Mouse (Mus musculus) limb, embryonic 10.5 days (tissue): ENCODE data around the gene Acly. TPM values are rescaled to one million over a fixed set of nuclear protein-coding genes. Genes with fewer than 3 reads are reported as not detected.

ENCODE experiments used
- DNase-seq: peaks from one replicate; pipeline ENCODE4 v3.0.0-alpha.2; 2017; ENCODE audit warnings: low spot score
- H3K27ac ChIP-seq: fragments of 300-500 bp; sonication (generic); 2 replicates; pipeline ENCODE4 v1.5.1; 2016; ENCODE audit warnings: mild to moderate bottlenecking
- H3K27me3 ChIP-seq: fragments of 300-500 bp; sonication (generic); 2 replicates; pipeline ENCODE4 v1.6.1; 2016; ENCODE audit warnings: low read depth, mild to moderate bottlenecking; ENCODE audit not compliant: poor library complexity, severe bottlenecking
- H3K36me3 ChIP-seq: fragments of 300-500 bp; sonication (generic); 2 replicates; pipeline ENCODE4 v1.6.1; 2016; ENCODE audit warnings: mild to moderate bottlenecking, moderate library complexity
- H3K4me1 ChIP-seq: fragments of 300-500 bp; sonication (generic); 2 replicates; pipeline ENCODE4 v1.6.1; 2016
- H3K4me3 ChIP-seq: fragments of 300-500 bp; sonication (generic); 2 replicates; pipeline ENCODE4 v1.5.1; 2016; ENCODE audit warnings: mild to moderate bottlenecking, moderate library complexity
- H3K9me3 ChIP-seq: fragments of 300-500 bp; sonication (generic); replicated peaks from 2 replicates; pipeline ENCODE4 v1.6.1; 2016; ENCODE audit warnings: mild to moderate bottlenecking
- WGBS: fragments of 180-500 bp; shearing (Covaris S2); methylation state at CpG from one replicate; pipeline ENCODE4 v1.1.7; 2016; 5-methylcytosine and 5-hydroxymethylcytosine counted together
- polyA plus RNA-seq: library from polyadenylated mRNA; unstranded; fragments of >200 nt; fragmentation: Nextera tagmentation; extraction: Ambion mirVana; gene quantifications from 2 replicates; pipeline ENCODE4 v1.2.1, GENCODE M21; 2016

Gene Acly
- polyA plus RNA-seq, 1 experiment from 2014 or later = 263 TPM

DNA sequence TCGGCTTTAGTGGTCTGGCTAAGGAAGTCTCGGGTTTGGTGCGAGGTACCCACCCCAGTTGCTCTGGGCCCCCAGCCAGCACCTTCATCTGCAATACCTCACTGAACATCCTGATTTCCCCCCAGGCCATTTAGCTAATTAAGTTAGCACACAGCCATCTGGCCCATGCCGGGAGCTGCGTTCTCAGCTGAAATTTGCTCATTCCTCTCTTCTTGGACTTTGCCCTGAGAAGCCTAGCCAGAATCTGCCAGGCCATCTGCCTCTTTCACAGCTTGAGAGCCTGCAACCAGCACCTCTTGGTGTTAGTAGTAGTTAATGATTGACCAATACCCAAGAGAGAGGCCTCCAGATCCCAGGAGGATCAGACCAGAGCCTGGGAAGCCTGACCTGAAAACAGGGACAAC, 9.6 kb downstream of the Acly start:
- Histone ChIP-seq H3K4me1 (no peaks in the 10 kb centered on the region), H3K4me3 (no peak overlapping the region), H3K27ac (no peak overlapping the region), H3K36me3 (peaks cover 100% of the 10 kb centered on the region), H3K27me3 (no peaks in the 10 kb centered on the region), H3K9me3 (no peaks in the 10 kb centered on the region)
- WGBS = 71% methylated on average over 5 of the region's 5 CpGs
- no peak for DNase-seq

DNA sequence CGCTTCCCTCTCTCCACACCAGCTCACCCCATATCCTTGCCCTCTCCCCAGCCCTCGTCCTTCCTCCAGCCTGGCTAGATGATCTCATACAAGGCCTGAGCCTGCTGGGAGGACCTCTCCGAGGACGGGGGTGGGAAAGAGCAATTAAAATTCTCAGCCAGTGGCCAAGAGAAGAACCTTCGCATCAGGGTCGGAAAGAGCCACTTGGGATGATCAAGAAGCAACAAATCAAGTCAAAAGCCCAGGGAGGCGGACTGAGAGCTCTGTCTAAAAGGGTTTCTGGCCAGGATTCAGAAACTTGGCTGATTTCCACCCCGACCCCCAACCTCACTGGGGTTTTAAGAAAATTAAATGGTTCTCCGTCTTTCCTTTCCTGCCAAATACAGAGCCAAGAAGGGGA, 11.5 kb downstream of the Acly start:
- no peaks in the 10 kb centered on the region for H3K9me3 ChIP-seq
- H3K27me3 ChIP-seq = no peaks in the 10 kb centered on the region
- H3K4me3 ChIP-seq = no peak overlapping the region
- 86% methylated on average over 9 of the region's 9 CpGs for WGBS
- H3K27ac ChIP-seq = no peak overlapping the region
- peaks cover 100% of the 10 kb centered on the region for H3K36me3 ChIP-seq
- no peak for DNase-seq
- H3K4me1 ChIP-seq = no peaks in the 10 kb centered on the region

DNA sequence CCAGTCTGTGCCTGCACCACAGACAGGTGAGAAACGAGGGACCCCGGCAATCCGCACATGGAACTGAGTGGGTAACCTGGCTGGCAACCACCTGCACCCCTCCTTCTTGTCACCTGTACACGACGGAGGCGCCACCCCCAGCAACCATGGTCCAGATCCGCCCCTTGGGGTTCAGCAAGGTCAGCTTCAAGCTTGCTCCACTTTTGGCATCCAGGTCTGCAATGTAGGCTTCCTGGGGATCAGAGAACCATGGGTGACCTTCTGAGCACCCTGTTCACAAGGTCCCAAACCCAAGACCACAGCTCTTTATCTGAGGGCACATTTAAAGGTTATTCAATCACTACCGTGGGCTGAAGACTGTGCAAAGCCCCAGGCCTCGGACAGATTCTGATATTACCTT, 12.0 kb downstream of the Acly start:
- no peak for DNase-seq
- WGBS = 94% methylated on average over 9 of the region's 9 CpGs
- Histone ChIP-seq H3K36me3 (peaks cover 100% of the 10 kb centered on the region), H3K27me3 (no peaks in the 10 kb centered on the region), H3K9me3 (no peaks in the 10 kb centered on the region), H3K4me1 (no peaks in the 10 kb centered on the region), H3K27ac (no peak overlapping the region), H3K4me3 (no peak overlapping the region)

DNA sequence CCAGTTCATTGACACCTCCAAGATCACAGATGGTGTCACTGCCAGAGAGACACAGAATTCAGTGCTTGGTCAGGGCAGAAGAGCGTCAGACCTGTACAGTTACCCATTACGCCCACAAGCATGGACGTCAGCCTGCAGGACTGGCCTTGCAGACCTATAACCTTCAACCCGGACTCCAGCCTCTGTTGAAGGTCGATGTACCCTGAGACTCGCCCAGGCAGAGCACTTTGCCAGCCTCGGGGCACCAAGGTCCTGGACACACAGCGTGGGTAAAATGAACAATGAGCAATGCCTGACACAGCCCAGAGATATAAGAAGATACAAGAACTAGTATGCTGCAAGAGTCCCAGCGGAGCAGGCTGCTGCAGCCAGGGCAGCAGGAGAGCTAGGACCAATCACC, 12.7 kb downstream of the Acly start:
- no peaks in the 10 kb centered on the region for H3K27me3 ChIP-seq
- H3K36me3 ChIP-seq = peaks cover 100% of the 10 kb centered on the region
- no peaks in the 10 kb centered on the region for H3K4me1 ChIP-seq
- H3K9me3 ChIP-seq = no peaks in the 10 kb centered on the region
- WGBS = 97% methylated on average over 9 of the region's 9 CpGs
- no peak for DNase-seq
- no peak overlapping the region for H3K27ac ChIP-seq
- no peak overlapping the region for H3K4me3 ChIP-seq

DNA sequence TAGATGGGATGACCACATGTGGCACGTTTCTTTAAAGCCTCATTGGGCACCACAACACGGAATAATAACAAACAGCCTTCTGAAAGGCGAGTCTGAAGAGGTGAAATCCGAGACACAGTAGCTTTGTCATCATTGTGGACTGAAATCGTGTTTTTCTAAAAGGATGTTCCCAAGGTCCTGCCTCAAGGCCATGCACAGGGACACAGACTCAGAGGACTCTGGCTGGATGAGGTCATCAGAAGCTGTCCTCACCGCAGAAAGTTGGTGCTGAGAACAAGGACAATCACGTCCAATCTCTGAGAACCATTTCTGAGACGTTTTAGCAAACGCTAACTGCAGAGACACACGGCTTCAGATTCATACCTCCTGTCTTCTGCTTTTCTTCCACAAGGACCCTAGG, 14.1 kb downstream of the Acly start:
- peaks cover 100% of the 10 kb centered on the region for H3K36me3 ChIP-seq
- DNase-seq = no peak

DNA sequence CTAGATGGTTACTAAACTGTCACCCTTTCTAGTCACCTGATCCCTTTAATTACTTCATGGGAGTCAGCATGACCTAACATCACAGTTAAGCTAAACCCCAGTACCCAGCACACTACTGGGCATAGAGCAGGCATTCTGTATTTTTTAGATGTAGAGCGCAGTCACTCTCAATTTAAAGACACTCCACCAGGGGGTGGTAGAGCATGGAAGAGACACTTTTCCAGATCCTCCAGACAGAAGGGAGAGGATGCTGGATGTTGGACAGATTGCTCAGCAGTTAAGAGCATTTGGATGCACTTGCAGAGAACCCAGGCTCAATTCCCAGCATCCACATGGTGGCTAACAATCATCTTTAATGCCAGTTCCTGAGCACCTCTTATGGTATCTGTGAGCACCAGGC, 15.4 kb downstream of the Acly start:
- Histone ChIP-seq H3K27ac (no peak overlapping the region), H3K4me3 (no peak overlapping the region), H3K4me1 (no peaks in the 10 kb centered on the region), H3K9me3 (no peaks in the 10 kb centered on the region), H3K27me3 (no peaks in the 10 kb centered on the region), H3K36me3 (peaks cover 100% of the 10 kb centered on the region)
- WGBS = 94% methylated on average over 1 of the region's 1 CpGs
- no peak for DNase-seq

More for the DNA sequence above, 14.1 kb downstream of the Acly start:
- WGBS = 90% methylated on average over 10 of the region's 10 CpGs
- H3K4me3 ChIP-seq = no peak overlapping the region
- H3K27me3 ChIP-seq = no peaks in the 10 kb centered on the region
- H3K27ac ChIP-seq = no peak overlapping the region
- H3K9me3 ChIP-seq = no peaks in the 10 kb centered on the region
- no peaks in the 10 kb centered on the region for H3K4me1 ChIP-seq

DNA sequence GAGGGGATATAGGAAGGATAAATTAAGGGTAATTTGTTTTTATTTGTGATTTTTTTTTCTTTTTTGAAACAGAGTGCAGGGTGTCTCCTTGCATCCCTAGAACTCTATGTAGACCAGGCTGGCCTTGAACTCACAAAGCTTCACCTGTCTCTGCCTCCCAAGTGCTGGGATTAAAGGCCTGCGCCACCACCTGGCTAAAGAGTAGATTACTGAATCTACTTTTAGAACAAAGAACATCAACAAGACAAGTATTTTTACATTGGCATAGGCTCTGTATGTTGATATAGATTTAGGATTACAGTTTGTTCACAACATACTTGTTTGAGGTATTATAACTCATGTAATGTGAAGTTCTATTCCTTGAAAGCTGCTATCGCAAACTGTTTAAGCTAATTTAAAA, 17.2 kb downstream of the Acly start:
- H3K4me3 ChIP-seq = no peak overlapping the region
- no peak for DNase-seq
- H3K36me3 ChIP-seq = peaks cover 99% of the 10 kb centered on the region
- H3K9me3 ChIP-seq = no peaks in the 10 kb centered on the region
- H3K27ac ChIP-seq = no peak overlapping the region
- no peaks in the 10 kb centered on the region for H3K4me1 ChIP-seq
- no peaks in the 10 kb centered on the region for H3K27me3 ChIP-seq
- WGBS = 97% methylated on average over 2 of the region's 2 CpGs

DNA sequence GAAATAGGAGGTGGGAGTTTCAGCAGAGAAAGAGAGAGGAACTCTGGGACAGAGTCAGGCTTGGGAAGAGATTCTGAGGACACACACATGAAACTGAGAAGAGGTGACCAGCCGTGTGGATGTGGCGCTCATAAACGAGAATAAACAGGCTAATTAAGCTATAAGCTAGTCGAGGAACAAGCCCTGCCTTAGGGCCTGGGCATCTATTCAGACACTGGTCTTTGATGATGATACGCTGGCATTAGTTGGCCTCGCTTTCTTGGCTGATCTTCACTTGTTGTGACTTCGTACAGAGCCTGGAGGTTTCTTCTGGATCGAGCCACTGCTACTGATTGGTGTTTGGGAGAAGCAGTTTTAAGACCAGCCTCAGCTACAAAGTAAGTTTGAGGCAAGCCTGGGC, 21.8 kb downstream of the Acly start:
- H3K36me3 ChIP-seq = peaks cover 99% of the 10 kb centered on the region
- no peak overlapping the region for H3K27ac ChIP-seq
- no peaks in the 10 kb centered on the region for H3K9me3 ChIP-seq
- no peaks in the 10 kb centered on the region for H3K4me1 ChIP-seq
- WGBS = 93% methylated on average over 8 of the region's 8 CpGs
- H3K4me3 ChIP-seq = no peak overlapping the region
- no peak for DNase-seq
- H3K27me3 ChIP-seq = no peaks in the 10 kb centered on the region

DNA sequence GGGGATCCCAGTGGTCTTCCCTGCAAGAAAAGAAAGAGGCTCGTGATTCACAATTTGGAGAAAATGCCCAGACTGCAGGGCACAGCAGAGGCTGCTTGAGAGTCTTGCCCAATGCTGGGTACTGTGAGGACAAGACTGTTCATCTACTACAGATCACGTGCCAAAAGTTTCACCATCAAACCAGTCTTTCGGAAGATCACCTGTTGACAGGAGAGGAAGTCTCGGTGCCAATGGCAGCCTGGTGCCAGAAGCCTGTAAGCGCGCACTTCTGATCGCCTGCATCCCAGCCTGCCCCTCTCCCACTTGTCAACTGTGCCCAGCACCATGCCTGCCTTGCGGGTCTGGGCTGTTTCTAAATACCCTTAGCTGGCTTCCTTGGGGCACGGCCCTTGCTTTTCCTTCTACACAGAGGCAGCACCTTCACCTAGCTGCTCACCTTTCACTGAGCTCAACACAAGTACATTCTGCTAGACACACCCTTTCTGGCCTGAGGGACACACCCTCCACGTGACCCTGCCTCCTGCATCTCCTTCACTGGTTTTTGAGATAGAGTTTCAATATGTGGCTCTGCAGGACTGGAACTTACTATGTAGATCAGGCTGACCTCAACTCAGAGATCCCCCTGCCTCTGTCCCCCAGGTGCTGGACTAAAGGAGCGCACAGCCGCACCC, 22.7 kb downstream of the Acly start:
- Histone ChIP-seq H3K27ac (no peak overlapping the region), H3K36me3 (peaks cover 99% of the 10 kb centered on the region), H3K4me3 (no peak overlapping the region), H3K9me3 (no peaks in the 10 kb centered on the region), H3K4me1 (no peaks in the 10 kb centered on the region), H3K27me3 (no peaks in the 10 kb centered on the region)
- 96% methylated on average over 12 of the region's 12 CpGs for WGBS
- no peak for DNase-seq

DNA sequence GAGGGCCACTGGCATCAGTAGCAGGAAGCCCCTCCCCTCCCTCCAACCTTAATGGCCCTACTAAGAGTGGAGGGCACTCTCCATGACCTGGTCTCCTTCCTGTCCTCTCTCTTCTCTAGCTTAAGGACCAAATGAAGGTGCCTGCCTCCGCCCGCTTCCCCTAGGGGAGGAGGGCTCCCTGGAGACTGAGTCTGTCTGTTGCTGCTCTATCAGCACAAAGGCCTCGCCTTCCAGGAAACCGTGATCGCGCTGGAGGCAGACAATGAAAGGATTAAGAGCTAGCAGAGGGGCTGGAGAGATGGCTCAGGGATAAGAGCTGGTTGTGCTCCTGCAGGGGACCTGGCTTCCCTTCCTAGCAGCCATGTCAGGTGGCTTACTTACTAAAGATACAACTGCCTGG, 26.5 kb downstream of the Acly start:
- no peaks in the 10 kb centered on the region for H3K4me1 ChIP-seq
- DNase-seq = no peak
- no peaks in the 10 kb centered on the region for H3K27me3 ChIP-seq
- no peak overlapping the region for H3K4me3 ChIP-seq
- 66% methylated on average over 6 of the region's 6 CpGs for WGBS
- peaks cover 100% of the 10 kb centered on the region for H3K36me3 ChIP-seq
- no peak overlapping the region for H3K27ac ChIP-seq
- no peaks in the 10 kb centered on the region for H3K9me3 ChIP-seq

DNA sequence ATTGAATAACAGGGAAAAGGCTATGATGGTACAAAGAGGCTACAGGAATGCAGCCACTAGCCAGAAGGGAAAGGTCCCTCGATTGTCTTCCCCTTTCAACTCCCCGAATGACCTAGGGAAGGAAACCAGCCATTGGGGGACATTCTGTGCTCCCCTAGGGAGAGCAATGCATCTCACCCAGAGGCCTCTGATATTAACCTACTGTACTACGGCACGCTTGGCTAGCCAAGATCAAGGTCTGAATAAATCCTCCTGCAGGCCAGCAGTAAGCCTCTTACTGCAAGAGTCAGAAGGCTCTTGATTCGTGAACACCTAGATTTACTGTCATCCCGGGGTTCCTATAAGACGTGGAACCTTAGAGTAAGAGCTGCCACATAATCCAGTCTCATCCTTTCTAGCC, 27.1 kb downstream of the Acly start:
- Histone ChIP-seq H3K4me1 (no peaks in the 10 kb centered on the region), H3K9me3 (no peaks in the 10 kb centered on the region), H3K36me3 (peaks cover 100% of the 10 kb centered on the region), H3K27ac (no peak overlapping the region), H3K27me3 (no peaks in the 10 kb centered on the region), H3K4me3 (no peak overlapping the region)
- DNase-seq = no peak
- WGBS = 94% methylated on average over 7 of the region's 7 CpGs

DNA sequence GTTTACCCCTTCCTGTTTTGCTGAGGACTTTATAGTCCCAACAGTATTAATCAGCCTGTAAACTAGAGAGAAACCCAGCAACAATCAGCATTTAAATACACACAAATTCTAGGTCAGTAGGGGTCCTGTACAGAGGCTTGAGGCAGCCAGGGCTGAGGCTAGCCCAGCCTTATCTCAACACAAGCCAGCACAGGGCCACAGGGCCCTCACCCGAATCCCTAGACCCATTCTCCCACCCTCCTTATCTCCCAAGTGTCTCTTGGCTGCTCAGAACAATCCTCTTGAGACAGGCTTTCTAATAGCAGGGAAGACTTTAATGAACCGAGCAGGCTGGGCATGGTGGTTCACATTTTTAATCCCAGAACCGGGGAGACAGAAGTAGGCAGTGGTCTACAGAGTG, 27.6 kb downstream of the Acly start:
- Histone ChIP-seq H3K27ac (no peak overlapping the region), H3K4me1 (no peaks in the 10 kb centered on the region), H3K27me3 (no peaks in the 10 kb centered on the region), H3K36me3 (peaks cover 100% of the 10 kb centered on the region), H3K9me3 (no peaks in the 10 kb centered on the region), H3K4me3 (no peak overlapping the region)
- no peak for DNase-seq
- 97% methylated on average over 3 of the region's 3 CpGs for WGBS

DNA sequence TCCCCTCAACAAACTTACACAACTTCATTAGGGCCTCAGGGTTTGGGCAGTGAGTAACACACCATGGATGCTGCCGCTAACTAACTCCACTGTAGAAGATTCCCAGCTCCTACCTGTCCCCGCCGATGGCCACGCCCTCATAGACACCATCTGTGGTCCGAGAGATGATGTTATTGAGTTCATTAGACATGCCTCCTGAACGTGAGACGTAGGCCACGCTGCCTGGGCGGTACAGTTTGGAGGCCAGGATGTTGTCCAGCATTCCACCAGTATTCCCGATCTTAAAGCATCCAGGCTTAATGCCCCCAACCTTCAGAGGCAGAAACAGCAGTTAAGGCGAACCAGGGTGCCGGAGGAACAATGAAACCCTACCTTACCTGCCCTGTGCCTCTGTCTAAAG, 34.0 kb downstream of the Acly start:
- Histone ChIP-seq H3K9me3 (no peaks in the 10 kb centered on the region), H3K27me3 (no peaks in the 10 kb centered on the region), H3K4me1 (no peaks in the 10 kb centered on the region), H3K36me3 (peaks cover 100% of the 10 kb centered on the region), H3K27ac (no peak overlapping the region), H3K4me3 (no peak overlapping the region)
- WGBS = 95% methylated on average over 12 of the region's 12 CpGs
- DNase-seq = no peak

DNA sequence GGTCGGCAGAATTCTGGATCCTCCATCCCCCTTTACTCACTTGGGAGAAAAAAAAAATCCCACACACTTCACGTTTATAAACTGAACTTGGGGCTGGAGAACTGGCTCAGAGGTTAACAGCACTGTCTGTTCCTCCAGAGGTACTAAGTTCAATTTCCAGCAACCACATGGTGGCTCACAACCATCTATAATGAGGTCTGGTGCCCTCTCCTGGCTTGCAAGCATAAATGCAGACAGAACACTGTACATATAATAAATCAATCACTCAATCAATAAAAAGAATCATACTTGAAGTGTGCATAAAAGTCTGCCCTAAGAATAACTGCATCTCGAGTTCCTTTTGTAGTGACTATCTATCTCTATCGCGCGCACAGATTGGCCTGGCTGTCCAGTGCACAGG, 36.8 kb downstream of the Acly start:
- H3K9me3 ChIP-seq = no peaks in the 10 kb centered on the region
- H3K4me1 ChIP-seq = no peaks in the 10 kb centered on the region
- 92% methylated on average over 6 of the region's 6 CpGs for WGBS
- DNase-seq = no peak
- H3K27ac ChIP-seq = no peak overlapping the region
- peaks cover 100% of the 10 kb centered on the region for H3K36me3 ChIP-seq
- H3K4me3 ChIP-seq = no peak overlapping the region
- H3K27me3 ChIP-seq = no peaks in the 10 kb centered on the region
